Mouse (Mus musculus) ovary, postnatal 14 days (tissue): Measurements from ENCODE around the gene Cluh.

Experiments
- DNase-seq: peaks from one replicate; pipeline ENCODE4 v3.0.0; 2022; ENCODE audit warnings: low spot score

The Cluh gene

GRCm38 (mm10) chr11:74649095-74649646 lies at the start of gene Cluh:
Cluh (plus strand) TSS chr11:74649495.
- DNase-seq: peak; percentile 96

GRCm38 (mm10) chr11:74602286-74602685 lies 47.0 kb upstream of the Cluh start:
- no peak for DNase-seq

GRCm38 (mm10) chr11:74610068-74610467 lies 39.2 kb upstream of the Cluh start:
- no peak for DNase-seq

- DNase-seq: no peak
These were observed 38.6 kb upstream of the Cluh start, which contains the start of gene Rap1gap2 for GRCm38 (mm10) chr11:74610545-74611176. Rap1gap2 (minus strand) TSS chr11:74610915.

GRCm38 (mm10) chr11:74611437-74611836 lies 37.9 kb upstream of the Cluh start:
- DNase-seq: no peak

GRCm38 (mm10) chr11:74613428-74613827 lies 35.9 kb upstream of the Cluh start:
- DNase-seq: no peak

- no peak for DNase-seq
These were observed 33.7 kb upstream of the Cluh start for GRCm38 (mm10) chr11:74615571-74615970.

- peak; percentile 86 for DNase-seq
These were observed 29.9 kb upstream of the Cluh start, which contains the start of gene Ccdc92b for GRCm38 (mm10) chr11:74619201-74619955. Ccdc92b (plus strand) TSS chr11:74619605.

- DNase-seq: no peak
These were observed 29.4 kb upstream of the Cluh start for GRCm38 (mm10) chr11:74619956-74620300.

GRCm38 (mm10) chr11:74621974-74622669 lies 27.2 kb upstream of the Cluh start:
- no peak for DNase-seq

- DNase-seq: no peak
These were observed 25.6 kb upstream of the Cluh start for GRCm38 (mm10) chr11:74623693-74624092.

GRCm38 (mm10) chr11:74625333-74625732 lies 24.0 kb upstream of the Cluh start:
- DNase-seq: no peak

- DNase-seq: no peak
These were observed 21.8 kb upstream of the Cluh start for GRCm38 (mm10) chr11:74627481-74627880.

GRCm38 (mm10) chr11:74631880-74632789 lies 17.2 kb upstream of the Cluh start:
- DNase-seq: no peak

GRCm38 (mm10) chr11:74634490-74635275 lies 14.6 kb upstream of the Cluh start:
- DNase-seq: peak; percentile 72

- DNase-seq: no peak
These were observed 11.8 kb upstream of the Cluh start for GRCm38 (mm10) chr11:74637486-74637885.

- DNase-seq: peak; percentile 68
These were observed 11.1 kb upstream of the Cluh start for GRCm38 (mm10) chr11:74637971-74638790.

GRCm38 (mm10) chr11:74638791-74639411 lies 10.4 kb upstream of the Cluh start:
- no peak for DNase-seq

GRCm38 (mm10) chr11:74639628-74640027 lies 9.7 kb upstream of the Cluh start:
- no peak for DNase-seq
